Mouse (Mus musculus) liver (tissue): ENCODE measurements around the gene Nckap5.
"Not testable (repeated sequence)": the region's sequence is repeated elsewhere in the genome, so short reads cannot be mapped to it uniquely, and the experiment has no call there.

Source experiments
- DNase-seq: peaks from one replicate; pipeline ENCODE4 v3.0.0-alpha.2; 2020; ENCODE audit warnings: mixed read lengths

The Nckap5 gene

GRCm38 (mm10) chr1:126830031-126830927, at the start of gene Nckap5:
Nckap5 (minus strand) TSS chr1:126830799.
- peak; percentile 36 for DNase-seq

- DNase-seq, result no peak
These were observed 46.9 kb upstream of the Nckap5 start for GRCm38 (mm10) chr1:126877495-126877894.

GRCm38 (mm10) chr1:126868372-126868771, 37.8 kb upstream of the Nckap5 start:
- no peak for DNase-seq

DNA sequence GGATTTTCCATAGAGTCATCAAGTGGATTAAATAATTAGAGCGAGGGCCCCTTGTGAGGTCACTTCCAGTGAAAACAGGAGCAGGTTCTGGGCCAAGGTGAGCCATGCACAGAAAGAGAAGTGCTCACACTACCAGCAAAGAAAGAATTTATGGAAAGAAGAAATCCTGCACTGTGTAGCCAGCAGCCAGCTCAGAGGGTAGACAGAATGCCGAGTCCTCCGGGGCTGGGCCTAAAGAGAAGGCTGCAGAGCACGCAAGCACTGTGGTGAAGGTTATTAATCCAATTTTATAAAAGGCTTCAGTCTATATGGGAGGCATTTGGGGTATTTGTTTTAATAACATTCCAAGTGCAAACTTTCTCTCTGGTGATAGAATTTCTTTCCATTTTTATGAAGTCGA, 37.3 kb upstream of the Nckap5 start:
- DNase-seq, result no peak

GRCm38 (mm10) chr1:126865591-126866086, 35.0 kb upstream of the Nckap5 start:
- DNase-seq, result no peak

GRCm38 (mm10) chr1:126861816-126862215, 31.2 kb upstream of the Nckap5 start:
- DNase-seq, result no peak

- DNase-seq, result no peak
These were observed 29.9 kb upstream of the Nckap5 start for GRCm38 (mm10) chr1:126860537-126860936.

- no peak for DNase-seq
These were observed 18.9 kb upstream of the Nckap5 start for GRCm38 (mm10) chr1:126849481-126849880.

DNA sequence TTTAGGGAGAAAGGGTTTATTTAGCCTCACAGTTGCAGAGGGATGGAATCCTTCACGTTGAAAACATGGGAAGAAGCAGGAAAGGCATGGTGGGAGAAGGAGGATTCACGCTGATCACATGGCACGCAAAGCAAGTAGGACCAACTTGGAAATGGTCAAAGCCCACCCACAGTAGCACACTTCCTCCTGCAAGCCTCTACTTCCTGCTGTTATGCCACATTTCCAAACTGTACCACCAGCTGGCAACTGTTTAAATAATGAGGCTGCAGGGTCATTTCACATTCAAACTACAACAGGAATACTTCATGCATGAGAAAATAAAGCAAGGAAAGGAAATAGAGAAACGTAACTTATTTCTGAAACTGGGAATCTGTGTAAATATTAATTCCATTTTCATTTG, 15.7 kb upstream of the Nckap5 start:
- no peak for DNase-seq

- DNase-seq, result no peak
These were observed 2.3 kb upstream of the Nckap5 start for GRCm38 (mm10) chr1:126832885-126833284.

DNA sequence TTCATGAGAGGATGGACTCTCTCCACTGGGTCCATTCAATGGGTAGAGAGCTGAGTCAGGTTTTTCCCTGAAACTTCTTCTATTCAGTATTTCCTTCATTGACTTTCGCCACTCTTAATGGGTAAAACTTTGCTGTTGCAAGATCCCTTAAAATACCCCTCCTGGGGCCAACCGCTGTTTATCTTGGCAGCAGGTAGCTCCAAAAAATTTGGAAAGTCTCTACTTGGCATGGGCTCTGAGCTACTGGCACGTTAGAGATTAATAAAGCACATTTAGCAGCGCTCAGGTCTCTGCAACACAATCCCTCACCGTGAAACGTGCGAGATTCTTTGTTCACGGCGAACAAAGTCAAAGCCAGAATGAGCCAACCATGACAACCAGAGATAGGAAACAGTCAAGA, 1.6 kb downstream of the Nckap5 start:
- no peak for DNase-seq

GRCm38 (mm10) chr1:126824841-126825240, 5.8 kb downstream of the Nckap5 start:
- no peak for DNase-seq

DNA sequence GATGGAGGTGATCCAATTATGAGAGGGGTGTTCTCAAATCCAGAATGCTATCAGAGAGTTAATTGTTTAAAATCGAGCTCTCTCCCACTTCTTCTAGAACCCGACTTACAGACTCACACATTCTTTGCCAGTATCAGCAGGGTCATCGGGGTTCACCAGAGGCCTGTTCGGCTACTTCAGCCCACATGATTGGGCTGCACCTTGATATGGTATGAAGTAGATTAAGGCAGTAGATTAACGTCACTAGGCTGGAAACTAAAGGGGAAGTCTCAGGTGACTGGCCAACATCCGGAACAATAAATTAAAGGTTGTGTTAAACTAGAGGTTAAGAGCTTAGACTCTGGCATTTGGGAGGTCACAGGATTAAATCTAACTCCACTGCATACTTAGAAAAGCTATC, 8.4 kb downstream of the Nckap5 start:
- no peak for DNase-seq

DNA sequence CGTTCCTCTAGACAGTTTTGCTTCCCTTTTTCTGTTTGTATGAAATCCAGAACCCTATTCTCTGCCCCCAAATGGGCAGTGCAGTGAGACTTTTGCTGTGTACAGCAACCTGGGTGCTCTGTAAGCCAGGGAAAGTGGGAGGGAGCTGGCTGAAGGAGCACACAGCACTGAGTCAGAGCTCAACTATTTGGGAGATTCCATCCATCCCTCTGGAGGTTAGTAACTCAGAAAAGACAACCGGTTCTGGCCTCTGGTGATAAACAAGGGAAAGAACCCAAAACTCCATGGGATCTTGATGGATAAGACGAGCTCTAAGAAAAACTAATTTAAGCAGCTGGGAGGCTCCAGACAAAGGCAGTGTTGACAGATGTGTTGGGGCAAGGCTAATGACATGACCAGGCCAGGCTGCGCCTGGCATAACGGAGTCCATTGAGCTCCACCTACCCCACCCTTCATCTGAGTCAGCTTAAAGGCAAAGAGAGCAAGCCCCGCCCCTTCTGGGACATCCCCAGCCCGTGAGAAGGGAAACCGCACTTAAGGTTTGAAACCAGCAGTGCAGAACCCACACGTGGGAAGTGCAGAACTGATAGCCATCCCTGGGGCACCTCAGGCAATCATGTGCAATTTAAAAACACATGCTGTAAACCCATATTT, 13.1 kb downstream of the Nckap5 start:
- peak; percentile 52 for DNase-seq

DNA sequence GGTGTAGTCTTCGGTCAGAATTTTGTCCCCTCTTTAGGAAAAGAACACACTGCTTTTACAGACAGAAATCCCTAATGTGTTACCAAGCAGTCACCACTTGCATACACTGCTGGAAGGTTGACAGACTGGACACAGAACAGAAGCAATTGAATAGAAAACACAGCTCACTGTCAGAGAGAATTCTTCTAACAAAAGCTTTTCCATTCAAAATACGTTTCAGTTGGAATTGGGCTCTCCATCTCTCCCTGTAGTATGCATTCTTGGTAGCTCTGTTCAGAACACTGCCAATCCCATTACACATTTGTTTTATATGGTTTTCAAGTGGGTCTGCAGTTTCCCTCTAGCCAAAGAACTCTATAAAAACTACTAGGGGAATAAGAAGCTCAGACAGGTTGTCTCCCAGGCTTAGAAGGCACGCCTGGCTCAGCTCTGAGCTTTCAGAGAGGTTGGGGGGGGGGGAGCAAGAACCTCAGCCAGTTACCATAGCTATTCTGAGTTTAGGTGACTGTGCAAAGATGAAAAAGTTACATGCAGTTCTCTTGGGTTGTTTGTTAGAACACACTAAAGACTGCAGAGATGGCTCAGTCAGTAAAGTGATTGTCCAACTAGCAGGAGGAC, 23.5 kb downstream of the Nckap5 start:
- no peak for DNase-seq

DNA sequence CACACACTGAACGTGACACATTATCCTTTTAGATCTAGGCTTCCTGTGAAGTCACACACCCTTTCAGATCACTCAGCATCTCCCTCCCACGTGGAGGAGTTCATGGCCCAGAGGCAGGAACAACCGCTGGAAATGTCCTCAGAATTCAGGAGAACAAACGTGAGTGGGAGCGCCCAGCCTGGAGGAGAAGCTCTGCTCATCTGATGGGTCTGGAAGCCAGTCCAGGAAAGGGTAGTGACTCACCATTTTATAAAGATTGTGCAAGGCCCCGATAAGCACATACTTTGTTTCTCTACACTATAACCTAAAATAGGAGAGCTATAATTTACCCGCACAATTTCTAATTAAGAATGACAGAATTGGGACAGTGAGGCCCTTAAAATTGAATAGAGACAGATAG, 24.1 kb downstream of the Nckap5 start:
- DNase-seq, result no peak

DNA sequence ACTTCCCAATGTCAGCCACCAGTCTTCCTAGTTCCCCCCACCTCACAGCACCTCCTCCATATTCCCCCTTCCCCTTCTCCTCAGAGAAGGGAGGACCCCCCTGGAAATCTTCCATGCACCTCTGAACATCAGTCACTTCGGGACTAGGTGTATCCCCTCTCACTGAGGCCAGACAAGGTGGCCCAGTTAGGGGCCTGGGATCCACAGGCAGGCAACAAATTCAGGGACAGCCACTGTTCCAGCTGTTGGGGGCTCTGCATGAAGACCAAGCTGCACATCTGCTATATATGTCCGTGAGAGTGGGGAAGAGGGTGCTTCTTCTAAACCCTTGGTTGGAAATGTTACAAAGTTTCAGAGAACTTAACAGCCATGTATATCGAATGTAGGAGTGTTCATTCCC, 28.2 kb downstream of the Nckap5 start:
- no peak for DNase-seq

GRCm38 (mm10) chr1:126801706-126802105, 28.9 kb downstream of the Nckap5 start:
- DNase-seq, result no peak

GRCm38 (mm10) chr1:126799379-126799798, 31.2 kb downstream of the Nckap5 start:
- no peak for DNase-seq

- DNase-seq, result not testable (repeated sequence)
These were observed 50.2 kb downstream of the Nckap5 start for GRCm38 (mm10) chr1:126780354-126780941.

DNA sequence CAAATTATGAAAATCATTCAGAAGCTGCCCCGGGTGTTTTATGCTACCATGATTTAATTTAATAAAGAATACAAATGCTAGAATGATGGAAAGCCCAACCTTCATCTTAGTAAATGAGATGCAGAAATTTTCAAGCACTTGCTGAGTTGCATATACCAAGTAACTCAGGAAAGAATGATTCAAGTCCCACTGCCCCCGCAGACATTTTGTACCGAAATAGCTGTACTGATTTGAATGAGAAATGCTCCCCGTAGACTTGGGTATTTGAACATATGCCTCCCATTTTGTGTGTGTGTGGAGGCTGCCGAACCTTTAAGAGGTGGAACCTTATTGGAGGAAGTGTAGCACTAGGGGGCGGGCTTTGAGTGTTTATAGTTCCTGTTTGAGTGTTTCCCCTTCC, 56.7 kb downstream of the Nckap5 start:
- not testable (repeated sequence) for DNase-seq

DNA sequence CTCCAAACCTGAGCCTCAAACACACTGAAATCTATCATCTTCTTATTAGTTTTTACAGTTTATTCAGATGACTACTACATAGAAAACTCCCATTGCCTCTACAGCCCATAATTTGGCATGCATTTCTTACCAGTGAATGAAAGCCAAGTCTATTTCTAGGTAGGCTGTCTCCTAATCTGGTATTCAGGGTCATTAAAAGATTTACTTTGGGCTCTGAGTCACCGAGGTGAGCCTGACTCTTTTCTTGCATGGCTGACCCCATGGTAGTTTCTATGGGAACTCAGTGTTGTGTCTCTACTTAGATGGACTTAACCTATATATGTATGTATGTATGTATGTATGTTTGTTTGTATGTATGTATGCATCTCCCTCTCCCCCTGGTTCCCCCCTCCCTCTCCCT, 63.6 kb downstream of the Nckap5 start:
- no peak for DNase-seq

DNA sequence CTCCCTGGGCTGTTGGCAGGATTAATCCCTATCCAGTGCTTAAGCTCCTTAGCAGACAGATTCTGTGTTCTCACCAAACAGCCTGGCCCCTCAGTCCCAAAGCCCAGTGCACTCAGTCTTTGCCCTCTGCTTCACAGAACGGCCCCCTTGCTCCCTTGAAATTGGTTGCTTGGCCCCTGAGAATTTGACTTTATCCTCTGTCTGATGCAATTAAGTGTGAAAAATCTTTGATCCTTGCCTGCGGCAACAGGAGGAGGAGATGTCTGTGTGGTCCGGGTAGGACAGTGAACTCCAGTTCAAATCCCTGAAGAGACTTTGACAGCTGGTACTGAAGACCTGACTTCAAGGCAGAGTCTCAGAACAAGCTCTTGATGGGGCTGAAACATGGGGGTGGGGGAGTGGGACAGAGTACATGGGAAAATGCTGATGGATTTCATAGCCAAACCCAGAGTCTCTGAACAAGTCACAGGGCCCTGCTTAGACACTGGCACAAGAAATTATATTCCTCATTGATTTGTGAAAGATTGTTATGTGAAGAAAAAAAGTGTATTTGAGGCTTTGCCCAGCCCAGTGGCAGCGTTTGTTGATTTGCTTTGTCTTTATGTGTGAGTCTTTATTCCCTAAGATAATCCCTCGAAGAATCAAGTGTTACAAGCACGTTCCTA, 65.0 kb downstream of the Nckap5 start:
- no peak for DNase-seq
